7 mouse cellular contexts compared by ENCODE assay signal in the genomic region with DNA sequence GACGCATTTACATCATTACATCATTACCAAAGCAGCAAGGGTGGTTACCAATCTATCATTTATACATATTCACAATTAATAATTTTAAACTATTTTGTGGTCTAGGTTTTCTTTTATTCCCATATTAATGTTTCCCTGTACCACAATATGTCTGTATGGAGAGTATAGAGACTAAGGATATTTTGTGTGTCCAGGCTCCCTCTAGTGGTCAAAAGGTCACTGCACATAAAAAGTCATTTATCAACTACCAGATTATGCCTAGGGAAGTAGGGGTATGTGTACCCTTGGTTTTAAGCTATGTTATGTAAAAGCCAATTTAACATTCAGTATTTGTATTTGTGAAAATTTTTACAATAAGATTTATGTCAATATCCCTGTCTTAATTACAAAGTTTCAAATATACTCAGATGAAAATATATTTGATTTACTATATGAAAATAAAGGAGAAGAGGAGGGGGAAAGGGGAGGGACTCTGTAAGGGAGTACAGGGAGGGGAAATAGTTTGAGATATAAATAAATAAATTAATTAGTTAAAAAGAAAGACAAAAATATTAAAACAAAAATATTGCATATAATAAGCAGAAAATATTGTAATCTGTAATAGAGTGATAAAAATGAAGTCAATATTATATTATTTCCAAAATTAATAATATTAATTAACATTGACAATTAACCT. TPM values are rescaled to one million over a fixed set of nuclear protein-coding genes. Genes with fewer than 3 reads are reported as not detected.
A peak's percentile ranks its signal among the peaks of the same experiment; 100 is the strongest.
DNase-seq lines count a peak whose midpoint lies in the region; ATAC-seq lines count a peak whose summit lies in the region.

No protein-coding gene starts in this region.

- no peak overlapping the region for H3K27ac ChIP-seq in hindbrain, embryonic 12.5 days
- no peak overlapping the region for H3K27ac ChIP-seq in limb, embryonic 11.5 days (replicated peaks; ENCODE audit: low read depth, low read length)

- H3K36me3 ChIP-seq in hindbrain, embryonic 12.5 days: no peaks in the 10 kb centered on the region
- no peaks in the 10 kb centered on the region for H3K36me3 ChIP-seq in limb, embryonic 11.5 days (ENCODE audit: control insufficient read depth, insufficient read depth, low read length)

- no peaks in the 10 kb centered on the region for H3K9me3 ChIP-seq in hindbrain, embryonic 12.5 days (replicated peaks)
- H3K9me3 ChIP-seq in limb, embryonic 11.5 days (ENCODE audit: control insufficient read depth, low read length): no peaks in the 10 kb centered on the region

- no peaks in the 10 kb centered on the region for H3K4me1 ChIP-seq in hindbrain, embryonic 12.5 days
- H3K4me1 ChIP-seq in limb, embryonic 11.5 days (ENCODE audit: control insufficient read depth, insufficient read depth, low read length): no peaks in the 10 kb centered on the region

- peak; percentile 8 for DNase-seq in thymus, postnatal 0 days (ENCODE audit: low spot score)
- no peak for DNase-seq in thymus, postnatal 25 days
- peak; percentile 32 to 46 for DNase-seq in cerebellum, adult 18-20 months
- DNase-seq in limb, embryonic 11.5 days (ENCODE audit: low spot score): peak; percentile 37
- DNase-seq in right cerebral cortex, postnatal 10 days (ENCODE audit: low spot score in 2 of 2): peak; percentile 38 to 45
- no peak for DNase-seq in B cell, adult 2 months

- no peak overlapping the region for H3K4me2 ChIP-seq in hindbrain, embryonic 12.5 days (replicated peaks)
- H3K4me2 ChIP-seq in limb, embryonic 11.5 days (ENCODE audit: low read depth, severe bottlenecking): no peak overlapping the region

- H3K4me3 ChIP-seq in hindbrain, embryonic 12.5 days: no peak overlapping the region
- no peak overlapping the region for H3K4me3 ChIP-seq in limb, embryonic 11.5 days (ENCODE audit: low read depth, low read length)

- H3K9ac ChIP-seq in hindbrain, embryonic 12.5 days: no peak overlapping the region
- no peak overlapping the region for H3K9ac ChIP-seq in limb, embryonic 11.5 days (ENCODE audit: low read length)

- WGBS in hindbrain, embryonic 12.5 days: 98% methylated on average over 1 of the region's 1 CpGs
- WGBS in limb, embryonic 11.5 days: 98% methylated on average over 1 of the region's 1 CpGs

- ATAC-seq in hindbrain, embryonic 12.5 days (ENCODE audit: low FRiP score): peak; percentile 80
- ATAC-seq in limb, embryonic 11.5 days (ENCODE audit: insufficient number of reproducible peaks, low FRiP score, low TSS enrichment, low read depth): peak; percentile 89

- no peaks in the 10 kb centered on the region for H3K27me3 ChIP-seq in hindbrain, embryonic 12.5 days
- no peaks in the 10 kb centered on the region for H3K27me3 ChIP-seq in limb, embryonic 11.5 days (ENCODE audit: control insufficient read depth, insufficient read depth, low read length)

RNA-seq across cellular contexts. Expression of gene Gm13941, which starts 47.1 kb away (rescaled TPM):
- not detected in 2 replicates for polyA plus RNA-seq in thymus, postnatal 0 days (2015; fragmentation: Nextera tagmentation; extraction: Ambion mirVana)
- not detected in 2 replicates for polyA plus RNA-seq in hindbrain, embryonic 12.5 days (2016; fragmentation: Nextera tagmentation; extraction: Ambion mirVana)
- polyA plus RNA-seq in limb, embryonic 11.5 days (2014; fragmentation: Nextera tagmentation; extraction: Ambion mirVana): not detected in 2 replicates

Comparison
In these comparisons a context has a peak if more than half of its experiments do, and no peak if none do; other contexts are left out.
1. DNase-seq: peak in thymus, postnatal 0 days (single experiment), cerebellum, adult 18-20 months (2 of 2), limb, embryonic 11.5 days (single experiment) and right cerebral cortex, postnatal 10 days (2 of 2); none in thymus, postnatal 25 days (single experiment) and B cell, adult 2 months (0 of 2).